Mouse (Mus musculus): ENCODE results near the gene Pitpnm2. TPM values are rescaled to one million over a fixed set of nuclear protein-coding genes. Genes with fewer than 3 reads are reported as not detected.

Gene Pitpnm2
- total RNA-seq, 2 experiments from 2014 or later, result 255 to 312 TPM

DNA sequence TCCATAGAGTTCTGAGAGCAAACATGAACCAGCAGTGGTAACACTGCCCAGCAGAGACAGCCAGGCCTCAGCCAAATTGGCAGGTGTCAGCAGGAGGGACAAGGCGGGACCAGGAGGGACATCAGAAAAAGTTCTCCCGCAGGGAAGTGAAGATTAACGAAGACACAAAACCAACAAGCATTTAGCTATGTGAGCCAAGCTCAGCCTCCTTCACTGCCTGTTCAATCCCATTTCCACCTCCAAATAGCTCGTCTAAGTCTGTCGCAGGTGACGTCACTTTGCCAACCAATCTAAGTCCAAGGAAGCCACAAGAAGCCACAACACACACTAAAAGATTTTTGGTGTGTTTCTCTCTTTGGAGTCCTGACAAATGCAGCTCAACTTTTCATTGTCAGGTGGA lies 147.2 kb downstream of the Pitpnm2 start:
- no peak for DNase-seq (ENCODE audit: extremely low spot score in 1 of 2, low spot score in 1 of 2)

DNA sequence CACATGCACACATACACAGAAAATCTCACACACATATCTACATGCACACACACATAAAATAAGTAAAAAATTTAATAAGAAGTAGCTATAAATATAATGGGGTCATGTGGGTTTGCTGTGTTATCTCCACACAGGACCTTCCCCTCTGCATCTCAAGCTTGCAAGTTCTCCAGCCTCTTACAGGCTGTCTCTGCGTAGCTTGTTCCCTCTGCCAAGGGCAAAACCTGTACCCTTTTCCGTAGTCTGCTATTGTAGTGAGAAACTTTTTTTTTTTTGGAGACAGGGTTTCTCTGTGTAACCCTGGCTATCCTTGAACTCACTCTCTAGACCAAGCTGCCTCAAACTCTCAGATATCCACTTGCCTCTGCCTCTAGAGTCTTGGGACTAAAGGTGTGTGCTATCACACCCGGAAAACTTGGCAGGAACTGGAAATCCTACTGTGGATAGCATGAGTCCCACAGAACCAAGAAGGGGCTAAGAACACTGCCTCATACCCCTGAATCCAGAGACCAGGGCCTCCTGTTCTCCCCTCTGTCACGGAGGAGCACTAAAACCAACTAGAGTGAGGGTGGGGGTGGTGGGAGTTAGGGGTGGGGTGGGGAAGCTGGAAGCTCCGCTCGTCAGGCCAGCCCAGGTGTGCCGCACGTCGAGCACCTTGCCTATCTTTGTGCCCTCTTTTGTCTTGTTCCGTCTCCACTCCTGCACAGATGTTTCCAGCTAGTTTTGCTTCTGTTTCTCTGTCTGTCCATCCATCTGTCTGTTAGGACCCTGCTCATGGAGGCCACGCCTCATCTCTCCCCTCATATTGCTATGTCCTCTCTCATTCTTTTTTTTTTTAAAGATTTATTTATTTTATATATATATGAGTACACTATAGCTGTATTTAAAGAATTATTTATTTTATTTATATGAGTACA lies 149.2 kb downstream of the Pitpnm2 start:
- no peak for DNase-seq (ENCODE audit: extremely low spot score in 1 of 2, low spot score in 1 of 2)

DNA sequence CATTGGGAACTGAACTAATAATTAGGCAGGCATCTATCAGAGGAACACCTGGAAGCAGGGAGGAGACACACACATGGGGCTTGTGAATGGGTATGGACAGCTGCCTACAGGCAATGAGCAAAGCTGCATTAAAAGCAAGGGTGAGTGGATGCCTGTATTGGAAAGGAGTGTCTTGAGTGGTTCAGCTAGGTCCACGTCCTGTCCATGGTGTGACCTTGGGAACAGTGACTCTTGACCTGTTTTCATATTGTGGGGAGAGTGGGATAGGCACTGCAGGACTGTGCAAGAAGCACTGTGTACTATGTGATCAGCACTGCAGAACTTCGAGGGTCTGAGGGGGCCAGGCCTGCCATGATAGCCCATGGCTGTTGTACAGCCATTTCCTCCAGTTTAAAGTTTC lies 150.6 kb downstream of the Pitpnm2 start:
- DNase-seq (ENCODE audit: extremely low spot score in 1 of 2, low spot score in 1 of 2), result no peak

DNA sequence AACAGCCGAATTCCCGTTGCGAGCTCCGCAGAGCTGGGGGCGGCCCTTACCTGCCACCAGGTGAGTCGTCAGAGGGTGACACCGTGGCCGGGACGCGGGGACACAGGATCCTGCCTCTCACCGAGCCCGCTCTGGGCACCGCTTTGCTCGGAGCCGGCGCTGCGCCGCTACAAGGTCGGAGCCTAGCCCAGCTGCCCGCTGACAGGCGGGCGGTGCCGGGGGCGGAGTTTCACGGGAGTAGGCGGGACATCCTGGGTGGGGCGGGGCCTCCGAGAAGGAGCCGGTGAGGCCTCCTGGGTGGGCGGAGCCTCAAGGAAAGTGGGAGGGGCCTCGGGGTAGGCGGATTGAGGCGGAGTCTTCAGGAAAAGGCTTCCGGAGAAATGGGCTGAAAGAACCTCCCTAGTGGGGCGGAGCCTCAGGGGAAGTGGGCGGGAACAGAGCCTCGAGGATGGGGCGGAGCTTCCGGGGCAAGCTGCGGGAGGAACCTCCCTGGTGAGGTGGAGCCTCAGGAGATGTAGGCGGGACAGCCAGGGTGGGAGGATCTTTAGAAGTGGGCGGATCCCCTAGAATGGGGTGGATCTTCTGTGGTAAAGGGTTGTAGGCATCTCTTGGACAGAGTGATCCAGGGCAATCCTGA lies 153.8 kb downstream of the Pitpnm2 start, which contains the start of gene Abcb9:
TSS of gene Abcb9 (minus strand) at position 203 of the 637 bp plus-strand sequence.
- peak; percentile 85 to 86 for DNase-seq (ENCODE audit: extremely low spot score in 1 of 2, low spot score in 1 of 2)

DNA sequence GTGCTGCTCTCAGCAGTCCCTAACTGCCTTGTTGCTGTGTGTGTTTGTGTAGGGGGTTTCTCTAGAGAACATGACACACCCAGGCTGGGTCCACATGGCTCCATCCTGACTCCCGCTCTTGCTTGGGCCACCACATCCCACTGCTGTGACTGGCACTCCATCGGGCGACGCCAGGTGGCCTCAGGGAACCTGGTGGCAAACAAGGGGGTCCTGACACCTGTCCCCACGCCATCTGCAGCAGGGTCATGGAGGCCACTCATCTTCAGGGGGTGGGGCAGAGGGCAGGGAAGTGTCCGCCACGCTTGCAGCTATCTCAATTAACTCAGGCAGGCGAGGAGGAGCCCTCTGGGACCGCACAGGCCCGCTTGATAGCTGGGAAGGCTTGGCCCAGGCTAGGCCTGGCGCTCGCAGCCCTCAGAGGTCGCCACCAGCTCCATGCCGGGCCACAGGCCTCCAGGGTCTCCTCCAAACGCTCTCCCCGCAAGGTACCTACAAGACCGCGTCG lies 154.4 kb downstream of the Pitpnm2 start:
- no peak for DNase-seq (ENCODE audit: extremely low spot score in 1 of 2, low spot score in 1 of 2)

DNA sequence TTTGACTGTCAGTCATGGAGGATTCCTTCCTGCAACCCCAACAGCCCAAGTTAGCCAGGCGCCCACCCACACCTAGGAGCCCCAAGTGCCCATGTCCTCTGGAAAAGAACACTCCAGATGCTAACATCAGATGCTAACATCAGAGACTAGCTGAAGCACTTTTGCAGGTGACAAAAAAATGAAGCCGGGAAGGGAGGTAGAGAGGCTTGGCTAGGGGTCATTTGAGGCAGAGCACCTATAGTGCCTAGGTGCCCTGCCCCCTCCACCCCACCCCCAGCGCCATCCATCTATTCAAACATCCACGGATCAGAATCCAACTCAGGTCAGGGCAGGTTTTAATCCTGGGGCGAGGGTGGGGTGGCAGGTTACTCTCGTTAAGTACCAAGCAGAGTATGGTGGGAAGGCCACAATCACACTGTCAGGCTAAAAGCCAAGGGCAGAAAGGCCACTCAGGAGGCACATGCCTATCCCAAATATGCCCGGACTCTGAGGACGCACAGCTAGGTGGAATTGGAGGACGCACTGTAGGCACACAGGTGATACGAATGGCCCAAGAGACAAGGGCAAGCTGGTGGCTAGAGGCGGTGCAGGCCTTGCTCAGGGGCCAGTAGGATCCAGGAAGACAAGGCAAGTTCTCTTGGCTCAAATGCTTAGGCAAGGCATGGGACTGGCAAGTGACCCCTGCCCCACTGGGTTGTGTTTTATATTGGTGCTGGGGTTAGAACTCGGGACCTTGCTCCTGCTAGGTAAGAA lies 155.5 kb downstream of the Pitpnm2 start:
- no peak for DNase-seq (ENCODE audit: extremely low spot score in 1 of 2, low spot score in 1 of 2)

DNA sequence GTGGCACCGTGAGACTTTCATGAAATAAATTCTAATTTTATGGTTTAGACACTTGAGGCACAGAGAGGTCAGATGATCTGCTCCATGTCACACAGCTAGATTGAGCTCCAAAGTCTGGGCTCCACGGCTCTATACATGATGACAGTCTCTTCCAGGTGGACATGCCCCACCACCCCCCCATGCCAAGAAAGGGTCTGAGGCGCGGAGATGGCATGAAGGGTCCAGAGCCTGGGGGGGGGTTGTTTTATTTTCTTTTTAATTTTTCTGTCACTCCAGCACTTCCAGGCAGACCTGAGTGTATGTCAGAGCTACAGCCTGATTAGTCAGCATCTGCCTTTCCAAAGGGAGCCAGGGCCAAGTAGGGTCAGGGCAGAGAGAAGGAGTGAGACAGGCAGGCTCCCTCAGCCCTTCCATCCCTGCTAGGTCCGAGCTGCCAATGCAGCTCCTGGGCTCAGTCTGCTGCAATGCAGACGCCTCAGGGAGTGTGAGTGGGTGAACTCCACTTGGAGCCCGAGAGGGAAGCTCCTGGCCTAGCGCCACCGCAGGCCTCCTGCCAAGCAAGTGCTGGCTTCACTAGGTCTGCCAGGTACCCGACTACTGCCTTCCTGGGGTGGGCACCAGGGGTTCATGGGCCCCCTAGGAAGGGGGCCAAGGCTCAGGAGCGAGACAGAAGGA lies 156.3 kb downstream of the Pitpnm2 start:
- peak; percentile 56 to 63 for DNase-seq (ENCODE audit: extremely low spot score in 1 of 2, low spot score in 1 of 2)

DNA sequence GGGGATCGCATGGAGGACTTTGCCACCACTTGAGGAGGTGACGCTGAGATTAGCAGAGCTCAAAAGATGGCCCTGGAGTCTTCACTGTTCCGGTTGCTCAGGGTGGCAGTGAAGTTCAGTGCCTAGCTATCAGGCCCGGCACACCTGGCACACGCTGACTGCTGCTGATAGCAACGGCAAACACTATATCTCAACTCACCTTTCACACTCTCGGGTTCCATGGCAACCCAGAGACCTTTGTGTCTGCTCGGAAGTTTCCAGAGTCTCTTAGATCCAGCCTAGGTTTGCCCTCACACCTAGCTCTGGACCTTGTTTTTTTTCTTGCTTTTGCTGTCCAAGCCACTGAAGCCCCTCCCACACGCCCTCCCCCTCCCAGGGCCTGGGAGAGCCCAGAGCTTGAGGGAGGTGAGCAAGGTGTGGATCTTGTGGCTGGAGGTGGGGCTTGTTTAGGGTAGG lies 157.6 kb downstream of the Pitpnm2 start:
- no peak for DNase-seq (ENCODE audit: extremely low spot score in 1 of 2, low spot score in 1 of 2)

DNA sequence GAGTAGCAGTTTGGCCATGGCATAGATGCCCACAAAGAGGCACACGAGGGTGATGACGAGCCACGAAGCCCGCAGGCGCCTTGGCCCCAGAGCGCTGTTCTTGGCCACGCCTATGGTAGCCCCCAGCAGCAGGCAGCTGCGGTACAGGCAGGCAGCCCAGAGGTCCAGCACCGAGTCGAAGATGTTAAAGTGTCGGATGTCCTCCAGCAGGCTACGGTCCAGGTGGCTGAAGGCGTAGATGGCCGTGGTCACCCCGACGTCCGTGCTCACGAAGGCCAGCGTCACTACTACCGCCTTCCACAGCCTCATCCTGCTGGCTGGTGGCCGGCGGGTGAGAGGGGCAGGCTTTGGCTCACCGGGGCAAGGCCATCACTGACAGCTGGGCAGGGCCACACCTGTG lies 159.7 kb downstream of the Pitpnm2 start:
- no peak for DNase-seq (ENCODE audit: extremely low spot score in 1 of 2, low spot score in 1 of 2)

DNA sequence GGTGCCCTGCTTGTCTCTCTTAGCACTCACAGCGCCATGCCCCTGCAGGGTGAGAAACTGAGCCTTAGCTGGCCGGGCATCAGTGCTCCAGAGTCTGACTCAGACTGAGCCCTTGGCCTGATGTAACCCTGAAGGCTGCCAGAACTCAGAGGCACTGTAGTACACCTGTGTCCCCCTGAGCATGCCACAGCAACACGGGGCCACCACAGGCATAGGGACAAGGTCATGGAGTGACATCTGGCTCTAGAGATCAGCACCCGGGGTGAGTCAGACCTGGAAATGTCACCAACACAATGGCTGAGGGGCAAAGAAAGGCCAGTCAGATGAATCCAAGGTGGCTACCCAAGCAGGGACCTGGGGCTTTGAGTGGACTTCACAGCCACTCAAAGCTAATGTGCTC lies 162.7 kb downstream of the Pitpnm2 start:
- no peak for DNase-seq (ENCODE audit: extremely low spot score in 1 of 2, low spot score in 1 of 2)

DNA sequence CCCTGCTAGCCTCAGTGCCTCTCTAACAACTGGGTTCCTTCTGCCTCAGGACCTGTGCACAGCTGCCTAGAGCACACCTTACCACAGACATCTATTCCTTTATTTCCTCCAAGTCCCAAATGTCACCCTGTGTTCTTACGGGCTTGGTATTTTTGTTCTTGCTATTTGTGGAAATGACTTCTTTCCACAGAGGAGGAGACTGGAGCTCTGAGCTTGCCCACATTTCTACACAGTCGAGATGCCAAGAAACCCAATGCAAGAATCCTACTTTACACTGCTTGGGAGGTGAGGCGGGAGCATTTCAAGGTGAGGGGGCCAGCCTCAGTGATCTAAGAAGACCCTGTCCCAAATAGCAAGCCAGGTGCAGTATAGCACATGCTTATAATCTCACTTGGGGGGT lies 164.0 kb downstream of the Pitpnm2 start:
- DNase-seq (ENCODE audit: extremely low spot score in 1 of 2, low spot score in 1 of 2), result no peak

DNA sequence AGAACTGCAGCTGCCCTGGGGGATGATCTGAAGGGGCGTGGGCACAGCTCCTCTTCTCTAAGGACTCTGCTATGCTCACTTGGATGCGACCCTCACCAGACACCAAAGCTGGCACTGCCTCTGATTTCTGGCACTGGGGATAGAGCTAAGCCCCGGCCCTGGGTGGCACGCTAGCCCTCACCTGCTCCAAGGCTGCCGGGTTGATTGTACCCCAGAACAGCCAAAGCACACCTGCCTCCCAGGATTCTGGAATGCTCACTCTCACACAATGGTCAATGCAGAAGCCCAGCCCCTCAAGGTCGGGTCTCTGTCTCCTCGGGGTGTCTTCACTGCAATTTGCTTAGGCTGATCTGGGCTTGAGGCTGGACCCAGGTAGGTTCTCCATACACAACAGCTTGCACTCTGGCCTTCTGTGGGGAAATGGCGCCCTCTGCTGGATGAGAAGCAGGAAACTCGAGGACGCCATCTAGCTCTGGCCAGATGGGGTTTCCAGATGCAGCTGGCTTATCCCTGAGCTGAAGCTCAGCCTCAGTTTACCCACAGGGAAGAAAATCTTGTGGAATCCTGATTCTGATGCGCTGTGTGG lies 164.9 kb downstream of the Pitpnm2 start:
- DNase-seq (ENCODE audit: extremely low spot score in 1 of 2, low spot score in 1 of 2), result peak; percentile 77 to 95

DNA sequence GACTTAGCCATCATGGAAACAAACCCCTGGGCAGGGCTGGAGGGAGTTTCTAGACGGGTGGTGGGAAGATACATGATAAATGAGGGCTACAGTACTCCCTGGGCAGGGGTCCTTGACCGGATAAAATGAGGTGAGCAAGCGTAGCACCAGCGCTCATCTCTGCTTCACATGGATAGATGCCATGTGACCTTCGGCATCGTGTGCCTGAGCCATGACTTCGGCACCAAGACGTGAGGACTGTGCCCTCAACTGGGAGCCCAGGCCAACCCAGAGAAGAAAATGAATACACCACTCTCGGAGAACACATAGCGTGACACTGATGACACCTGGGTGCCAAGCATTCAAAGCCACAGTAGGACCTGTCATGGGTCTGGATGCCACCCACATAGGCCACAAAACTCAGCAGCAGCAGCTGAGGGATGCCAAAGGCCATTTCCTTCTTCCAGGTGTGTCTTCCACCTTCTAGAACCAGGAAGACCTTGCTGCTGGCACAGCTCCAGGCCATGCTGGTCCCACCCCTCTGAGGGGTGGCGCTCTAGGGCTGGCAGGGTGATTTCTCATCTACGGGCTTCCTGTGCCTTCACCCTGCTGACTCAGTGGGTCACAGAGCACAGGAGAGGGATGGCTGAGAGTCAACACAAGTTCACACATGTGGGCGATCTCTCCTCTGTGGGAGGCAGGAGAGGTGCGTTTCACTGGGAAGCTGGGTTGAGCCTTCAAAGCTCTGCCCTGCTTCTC lies 165.5 kb downstream of the Pitpnm2 start:
- no peak for DNase-seq (ENCODE audit: extremely low spot score in 1 of 2, low spot score in 1 of 2)

DNA sequence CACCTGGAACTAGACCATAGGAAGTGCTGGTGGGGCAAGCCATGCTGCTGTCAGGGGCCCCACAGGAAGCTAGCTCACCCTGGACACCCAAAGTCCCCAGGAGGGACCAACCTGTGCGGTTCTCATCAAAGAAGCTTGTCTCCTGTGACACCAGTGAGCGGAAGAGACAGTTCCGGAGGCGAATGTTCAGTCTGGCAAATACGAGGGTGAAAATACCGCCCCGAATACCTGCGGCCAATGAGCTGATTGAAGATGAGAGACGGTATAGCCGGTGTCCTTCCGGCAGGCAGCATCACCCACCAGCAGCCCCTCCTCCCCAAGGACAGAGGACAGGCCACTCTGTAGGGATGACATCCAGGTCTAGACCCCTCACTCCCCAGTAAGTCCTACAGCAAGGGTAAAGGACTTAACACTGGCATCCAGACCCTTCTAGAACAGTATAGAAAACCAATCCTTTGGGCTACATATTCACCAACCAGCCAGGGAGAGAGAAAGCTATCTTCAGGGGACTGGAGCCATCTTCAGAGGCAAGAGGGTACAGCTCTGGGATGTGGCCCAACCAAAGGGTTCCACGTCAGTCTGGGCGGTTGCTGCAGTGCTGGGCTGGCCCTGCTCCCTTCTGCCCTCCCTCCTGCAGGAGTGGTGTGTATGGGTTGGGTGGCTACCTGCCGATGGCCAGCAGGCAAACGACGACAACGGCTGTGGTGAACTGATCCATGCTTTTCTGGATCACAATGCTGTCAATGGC lies 166.4 kb downstream of the Pitpnm2 start:
- DNase-seq (ENCODE audit: extremely low spot score in 1 of 2, low spot score in 1 of 2), result no peak

DNA sequence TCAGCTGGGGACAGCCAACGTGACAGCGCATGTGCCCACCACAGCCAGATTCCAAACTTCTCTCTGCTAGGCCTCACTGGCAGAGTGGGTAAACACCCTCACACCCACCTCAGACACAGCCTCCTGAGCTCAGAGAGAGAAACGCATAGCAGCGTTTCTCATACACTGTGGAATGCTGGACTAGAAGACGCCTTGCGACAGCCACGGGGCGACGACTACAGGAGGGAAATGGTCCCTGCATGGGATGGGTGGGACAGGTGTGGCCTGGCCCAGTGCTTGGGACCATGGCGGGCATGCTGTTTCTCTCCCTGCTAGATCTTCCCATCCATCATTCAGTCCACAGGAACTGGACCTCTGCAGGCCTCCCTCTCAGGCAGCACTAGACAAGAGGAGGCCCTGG lies 167.1 kb downstream of the Pitpnm2 start:
- no peak for DNase-seq (ENCODE audit: extremely low spot score in 1 of 2, low spot score in 1 of 2)

DNA sequence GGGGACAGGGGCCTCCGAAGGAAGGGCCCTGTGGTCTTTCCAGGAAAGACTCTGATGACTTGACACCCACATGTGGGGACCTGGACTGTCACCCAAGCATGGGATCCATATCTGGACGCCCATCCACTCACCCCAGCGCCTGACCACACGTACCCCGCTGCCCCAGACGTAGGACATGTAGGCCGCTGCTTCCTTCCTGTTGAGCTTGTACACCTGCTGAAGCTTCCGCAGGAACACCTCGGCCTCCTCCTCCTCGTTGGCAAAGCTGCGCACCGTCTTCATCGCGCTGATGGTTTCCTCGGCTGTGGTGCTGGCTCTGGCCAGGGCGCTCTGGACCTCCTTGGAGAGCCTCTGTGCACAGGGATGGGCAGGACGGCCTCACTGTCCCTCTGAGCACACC lies 169.7 kb downstream of the Pitpnm2 start:
- DNase-seq (ENCODE audit: extremely low spot score in 1 of 2, low spot score in 1 of 2), result no peak

DNA sequence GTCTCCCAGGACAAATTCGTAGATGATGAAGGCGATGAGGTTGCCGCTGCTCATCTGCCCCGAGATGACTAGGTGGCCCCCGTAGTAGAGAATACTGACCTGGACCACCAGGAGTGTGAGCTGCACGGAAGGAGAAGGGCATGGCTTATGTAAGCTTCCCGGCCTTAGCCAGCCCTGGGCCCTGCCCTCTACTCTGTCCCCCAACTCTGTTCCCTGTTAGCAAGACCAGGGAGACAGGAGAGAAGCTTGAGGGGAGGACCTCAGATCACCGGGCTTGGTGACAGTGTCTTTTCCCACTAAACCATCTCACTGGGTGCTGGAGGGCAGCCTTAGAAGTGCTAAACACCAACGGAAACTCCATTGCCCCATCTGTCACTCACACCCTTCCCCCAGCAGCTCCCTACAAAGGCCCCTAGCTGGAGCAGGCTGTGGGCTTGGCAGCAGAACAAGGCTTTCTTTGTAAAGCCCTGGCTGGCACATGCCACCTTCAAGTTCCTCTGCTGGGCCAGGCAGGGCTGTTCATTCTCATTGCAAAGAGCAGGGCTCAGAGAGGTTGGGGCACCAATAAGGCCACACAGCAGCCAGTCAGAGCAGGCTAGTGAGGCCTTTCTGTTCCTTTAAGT lies 170.7 kb downstream of the Pitpnm2 start:
- peak; percentile 37 to 47 for DNase-seq (ENCODE audit: extremely low spot score in 1 of 2, low spot score in 1 of 2)

DNA sequence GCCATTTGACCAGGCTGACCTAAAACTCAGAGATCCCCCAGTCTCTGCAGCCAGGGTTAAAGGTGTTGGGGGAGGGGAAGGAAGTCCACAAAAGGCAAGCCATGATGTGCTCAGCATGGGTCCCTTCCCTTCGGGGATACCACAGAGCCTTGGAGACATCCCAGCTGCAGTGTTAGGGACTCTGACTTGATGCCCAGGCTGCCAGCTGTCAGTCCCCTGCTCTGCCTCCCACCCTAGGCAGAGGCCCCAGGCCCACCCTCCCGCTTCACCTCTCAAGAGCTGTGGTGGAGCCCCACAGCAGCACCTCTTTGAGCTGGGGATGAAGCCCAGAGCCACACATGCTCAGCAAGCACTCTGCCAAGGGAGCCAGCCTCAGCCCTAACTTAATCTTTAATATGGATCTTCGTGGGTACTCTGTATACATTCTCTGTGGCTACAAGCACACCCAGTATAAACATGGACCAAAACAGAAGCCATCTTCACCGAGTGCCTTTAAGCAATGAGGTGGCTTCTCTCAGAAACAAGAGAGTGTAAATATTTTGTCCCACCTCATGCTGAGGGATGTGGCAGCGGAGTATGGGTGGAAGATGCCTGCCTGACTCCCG lies 171.6 kb downstream of the Pitpnm2 start:
- DNase-seq (ENCODE audit: extremely low spot score in 1 of 2, low spot score in 1 of 2), result no peak
